Mouse (Mus musculus): ENCODE data around the gene Cd38.

GRCm38 (mm10) chr5:43961056-43961455 is 92.7 kb downstream of the Cd38 start:
- TF ChIP-seq POLR2A (IDR thresholded peaks at IDR 0.05; ENCODE audit: borderline replicate concordance, control insufficient read depth, low read depth, low read length) (no peak), CTCF (IDR thresholded peaks at IDR 0.05; ENCODE audit: control insufficient read depth, insufficient read depth, low read length) (no peak)
